Mouse (Mus musculus) heart, embryonic 10.5 days (tissue): ENCODE data around the gene Birc6. TPM values are rescaled to one million over a fixed set of nuclear protein-coding genes. Genes with fewer than 3 reads are reported as not detected.
A peak's percentile ranks its signal among the peaks of the same experiment; 100 is the strongest.

Source experiments
- DNase-seq: peaks from one replicate; pipeline ENCODE4 v3.0.0-alpha.2; 2017; ENCODE audit warnings: low spot score
- H3K27ac ChIP-seq: fragments of 300-500 bp; sonication (generic); 2 replicates; pipeline ENCODE4 v1.5.1; 2016; ENCODE audit warnings: mild to moderate bottlenecking
- H3K27me3 ChIP-seq: fragments of 300-500 bp; sonication (generic); 2 replicates; pipeline ENCODE4 v1.6.1; 2016; ENCODE audit warnings: mild to moderate bottlenecking; ENCODE audit not compliant: poor library complexity, insufficient read depth, severe bottlenecking
- H3K36me3 ChIP-seq: fragments of 300-500 bp; sonication (generic); 2 replicates; pipeline ENCODE4 v1.6.1; 2016; ENCODE audit warnings: mild to moderate bottlenecking, moderate library complexity
- H3K4me1 ChIP-seq: fragments of 300-500 bp; sonication (generic); 2 replicates; pipeline ENCODE4 v1.6.1; 2016; ENCODE audit warnings: mild to moderate bottlenecking
- H3K4me3 ChIP-seq: fragments of 300-500 bp; sonication (generic); 2 replicates; pipeline ENCODE4 v1.5.1; 2016; ENCODE audit warnings: mild to moderate bottlenecking, moderate library complexity
- H3K9me3 ChIP-seq: fragments of 300-500 bp; sonication (generic); 2 replicates; pipeline ENCODE4 v1.6.1; 2016; ENCODE audit warnings: mild to moderate bottlenecking, moderate library complexity
- WGBS: fragments of 180-500 bp; shearing (Covaris S2); methylation state at CpG from one replicate; pipeline ENCODE4 v1.1.7; 2016; 5-methylcytosine and 5-hydroxymethylcytosine counted together
- polyA plus RNA-seq: library from polyadenylated mRNA; unstranded; fragments of >200 nt; fragmentation: Nextera tagmentation; extraction: Ambion mirVana; gene quantifications from 2 replicates; pipeline ENCODE4 v1.2.1, GENCODE M21; 2016

Birc6 gene
- 73.4 and 74.0 TPM in 2 replicates for polyA plus RNA-seq

GRCm38 (mm10) chr17:74527729-74528607 lies at the start of gene Birc6:
TSS of gene Birc6 (plus strand) at chr17:74528295.
- WGBS: under 1% methylated on average over 71 of the region's 71 CpGs
- H3K9me3 ChIP-seq: no peaks in the 10 kb centered on the region
- peak within 1 kb of the TSS; percentile 82 for H3K4me3 ChIP-seq
- H3K4me1 ChIP-seq: peaks cover 21% of the 10 kb centered on the region
- DNase-seq: peak; percentile 100
- no peaks in the 10 kb centered on the region for H3K36me3 ChIP-seq
- H3K27me3 ChIP-seq: no peaks in the 10 kb centered on the region
- H3K27ac ChIP-seq: peak within 1 kb of the TSS; percentile 95

GRCm38 (mm10) chr17:74480361-74481069 lies 47.6 kb upstream of the Birc6 start:
- Histone ChIP-seq H3K27me3 (no peaks in the 10 kb centered on the region), H3K4me1 (no peaks in the 10 kb centered on the region), H3K27ac (no peak overlapping the region), H3K36me3 (no peaks in the 10 kb centered on the region), H3K9me3 (no peaks in the 10 kb centered on the region), H3K4me3 (no peak overlapping the region)
- DNase-seq: no peak
- WGBS: 77% methylated on average over 14 of the region's 14 CpGs

- H3K4me3 ChIP-seq: peak within 1 kb of the TSS; percentile 98
- H3K27ac ChIP-seq: peak within 1 kb of the TSS; percentile 94
- H3K9me3 ChIP-seq: no peaks in the 10 kb centered on the region
- no peaks in the 10 kb centered on the region for H3K27me3 ChIP-seq
- WGBS: 5% methylated on average over 58 of the region's 58 CpGs
- peaks cover 18% of the 10 kb centered on the region for H3K36me3 ChIP-seq
- no peaks in the 10 kb centered on the region for H3K4me1 ChIP-seq
- DNase-seq: peak; percentile 98
Measured at GRCm38 (mm10) chr17:74489024-74489900, 38.8 kb upstream of the Birc6 start, which contains the start of gene Yipf4. TSS of gene Yipf4 (plus strand) at chr17:74489493.

- under 1% methylated on average over 12 of the region's 12 CpGs for WGBS
- Histone ChIP-seq H3K27me3 (no peaks in the 10 kb centered on the region), H3K4me1 (no peaks in the 10 kb centered on the region), H3K27ac (peak overlapping the region; percentile 94), H3K9me3 (no peaks in the 10 kb centered on the region), H3K4me3 (peak overlapping the region; percentile 98), H3K36me3 (peaks cover 24% of the 10 kb centered on the region)
- DNase-seq: no peak
Measured at GRCm38 (mm10) chr17:74489901-74490220, 38.2 kb upstream of the Birc6 start.

- whole genome bisulfite sequencing: 88% methylated on average over 3 of the region's 3 CpGs
- Histone ChIP-seq H3K9me3 (no peaks in the 10 kb centered on the region), H3K4me1 (no peaks in the 10 kb centered on the region), H3K27me3 (no peaks in the 10 kb centered on the region), H3K36me3 (peaks cover 38% of the 10 kb centered on the region), H3K27ac (no peak overlapping the region), H3K4me3 (no peak overlapping the region)
- DNase-seq: no peak
Measured at GRCm38 (mm10) chr17:74491565-74491964, 36.5 kb upstream of the Birc6 start.

GRCm38 (mm10) chr17:74500204-74500603 lies 27.9 kb upstream of the Birc6 start:
- 94% methylated on average over 4 of the region's 4 CpGs for WGBS
- Histone ChIP-seq H3K4me3 (no peak overlapping the region), H3K36me3 (peaks cover 48% of the 10 kb centered on the region), H3K27ac (no peak overlapping the region), H3K27me3 (no peaks in the 10 kb centered on the region), H3K9me3 (no peaks in the 10 kb centered on the region), H3K4me1 (no peaks in the 10 kb centered on the region)
- DNase-seq: no peak

GRCm38 (mm10) chr17:74501085-74501484 lies 27.0 kb upstream of the Birc6 start:
- no peaks in the 10 kb centered on the region for H3K4me1 ChIP-seq
- no peaks in the 10 kb centered on the region for H3K9me3 ChIP-seq
- H3K36me3 ChIP-seq: peaks cover 40% of the 10 kb centered on the region

GRCm38 (mm10) chr17:74507934-74508333 lies 20.2 kb upstream of the Birc6 start:
- no peaks in the 10 kb centered on the region for H3K36me3 ChIP-seq
- DNase-seq: no peak
- no peaks in the 10 kb centered on the region for H3K27me3 ChIP-seq
- 57% methylated on average over 2 of the region's 2 CpGs for WGBS
- no peaks in the 10 kb centered on the region for H3K9me3 ChIP-seq
- no peaks in the 10 kb centered on the region for H3K4me1 ChIP-seq
- no peak overlapping the region for H3K27ac ChIP-seq
- no peak overlapping the region for H3K4me3 ChIP-seq

More at GRCm38 (mm10) chr17:74501085-74501484, 27.0 kb upstream of the Birc6 start:
- H3K27ac ChIP-seq: no peak overlapping the region
- H3K27me3 ChIP-seq: no peaks in the 10 kb centered on the region
- DNase-seq: no peak
- H3K4me3 ChIP-seq: no peak overlapping the region

- H3K27ac ChIP-seq: no peak overlapping the region
- no peaks in the 10 kb centered on the region for H3K36me3 ChIP-seq
- H3K9me3 ChIP-seq: no peaks in the 10 kb centered on the region
- H3K4me3 ChIP-seq: no peak overlapping the region
- DNase-seq: no peak
- no peaks in the 10 kb centered on the region for H3K27me3 ChIP-seq
- no peaks in the 10 kb centered on the region for H3K4me1 ChIP-seq
- 93% methylated on average over 3 of the region's 3 CpGs for WGBS
Measured at GRCm38 (mm10) chr17:74508600-74508999, 19.5 kb upstream of the Birc6 start.

GRCm38 (mm10) chr17:74512308-74512707 lies 15.8 kb upstream of the Birc6 start:
- no peaks in the 10 kb centered on the region for H3K9me3 ChIP-seq
- H3K4me3 ChIP-seq: no peak overlapping the region
- no peaks in the 10 kb centered on the region for H3K36me3 ChIP-seq
- no peak overlapping the region for H3K27ac ChIP-seq
- no peaks in the 10 kb centered on the region for H3K4me1 ChIP-seq
- no peak for DNase-seq
- H3K27me3 ChIP-seq: no peaks in the 10 kb centered on the region
- 75% methylated on average over 2 of the region's 2 CpGs for WGBS

GRCm38 (mm10) chr17:74522797-74523723 lies 5.0 kb upstream of the Birc6 start:
- no peak overlapping the region for H3K4me3 ChIP-seq
- no peaks in the 10 kb centered on the region for H3K36me3 ChIP-seq
- 77% methylated on average over 8 of the region's 8 CpGs for WGBS
- peaks cover 12% of the 10 kb centered on the region for H3K4me1 ChIP-seq
- no peak overlapping the region for H3K27ac ChIP-seq
- H3K27me3 ChIP-seq: no peaks in the 10 kb centered on the region
- no peak for DNase-seq
- no peaks in the 10 kb centered on the region for H3K9me3 ChIP-seq

- DNase-seq: no peak
- Histone ChIP-seq H3K4me1 (peaks cover 21% of the 10 kb centered on the region), H3K4me3 (no peak overlapping the region)
Measured at GRCm38 (mm10) chr17:74526117-74526516, 2.0 kb upstream of the Birc6 start.

More at GRCm38 (mm10) chr17:74526117-74526516, 2.0 kb upstream of the Birc6 start:
- Histone ChIP-seq H3K36me3 (no peaks in the 10 kb centered on the region), H3K9me3 (no peaks in the 10 kb centered on the region), H3K27me3 (no peaks in the 10 kb centered on the region), H3K27ac (no peak overlapping the region)
- 85% methylated on average over 2 of the region's 2 CpGs for WGBS
